Comparison of ENCODE assay signal across 1 mouse cellular context in the genomic region with DNA sequence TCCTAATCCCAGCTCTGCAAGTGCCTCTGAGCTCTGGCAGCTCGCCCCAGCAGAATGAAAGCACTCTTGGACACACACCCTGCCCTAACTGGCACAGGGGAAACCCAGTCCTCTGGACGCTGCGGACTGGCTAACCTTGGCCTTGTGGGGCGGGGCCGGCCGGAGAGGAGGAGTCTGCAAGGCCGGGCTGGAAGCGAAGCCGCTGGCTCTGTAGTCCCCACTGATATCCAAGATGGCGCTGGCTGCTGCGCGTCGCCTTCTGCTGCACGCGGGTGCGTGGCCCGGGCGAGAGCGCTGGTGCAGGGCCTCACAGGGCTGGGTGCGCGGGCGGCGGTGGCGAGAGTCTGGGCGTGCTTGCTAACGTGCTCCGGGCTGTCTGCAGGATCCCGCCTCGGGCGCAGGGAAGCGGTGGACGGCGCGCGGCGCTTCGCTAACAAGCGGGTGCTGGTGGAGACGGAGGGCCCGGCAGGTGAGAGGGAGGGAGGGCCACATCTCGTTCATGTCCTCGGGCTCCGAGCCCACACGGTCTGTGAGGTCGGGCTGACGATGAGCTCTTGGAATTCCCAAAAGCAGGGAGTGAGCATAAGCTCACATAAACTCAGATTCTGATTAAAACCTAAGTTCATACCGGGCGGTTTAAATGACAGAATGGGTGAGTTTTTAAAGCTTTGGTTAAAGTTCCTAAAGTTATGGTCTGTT.
A peak's percentile ranks its signal among the peaks of the same experiment; 100 is the strongest.
TF ChIP-seq lines count a peak whose summit lies in the region.

A gene (plus strand): TSS at position 171 of the 699 bp plus-strand sequence.

TF ChIP-seq in MEL, 35 proteins besides CTCF, POLR2A, EP300 and RAD21 (continued from another document):
- peak; percentile 82; the same call in 1 of the 2 replicates for TF ChIP-seq UBTF (IDR thresholded peaks at IDR 0.05; ENCODE audit: borderline replicate concordance, insufficient read depth, low read depth, low read length)
- no peak for TF ChIP-seq ETS1 (IDR thresholded peaks at IDR 0.05; ENCODE audit: low read depth, low read length)
- TF ChIP-seq MXI1 (IDR thresholded peaks at IDR 0.05; ENCODE audit: low read depth, low read length): peak; percentile 81
- no peak for TF ChIP-seq E2F4 (IDR thresholded peaks at IDR 0.05; ENCODE audit: borderline replicate concordance, low read depth, low read length)
- no peak for TF ChIP-seq ZNF384 (IDR thresholded peaks at IDR 0.05; ENCODE audit: low read depth, low read length)
- TF ChIP-seq NELFE (IDR thresholded peaks at IDR 0.05; ENCODE audit: low read depth, low read length): peak; percentile 91
- no peak for TF ChIP-seq MAFK (IDR thresholded peaks at IDR 0.05; ENCODE audit: borderline replicate concordance, low read depth, low read length)
- no peak for TF ChIP-seq BHLHE40 (IDR thresholded peaks at IDR 0.05; ENCODE audit: borderline replicate concordance, low read depth, low read length)
- TF ChIP-seq MYB (IDR thresholded peaks at IDR 0.05; ENCODE audit: low read depth, low read length): no peak
- no peak for TF ChIP-seq ZC3H11A (IDR thresholded peaks at IDR 0.05; ENCODE audit: low read depth, low read length)
- TF ChIP-seq MEF2A (IDR thresholded peaks at IDR 0.05; ENCODE audit: extremely low read depth, insufficient replicate concordance, low read depth, low read length, poor library complexity, severe bottlenecking): no peak
- no peak for TF ChIP-seq JUND (IDR thresholded peaks at IDR 0.05; ENCODE audit: low read depth, low read length)
- TF ChIP-seq GABPA (IDR thresholded peaks at IDR 0.05; ENCODE audit: low read depth, low read length): no peak
